Mouse (Mus musculus) megakaryocyte, embryonic 14.5 days (primary cell): ENCODE measurements around the gene Rragc.

Source experiments
- FLI1 ChIP-seq: IDR thresholded peaks from 2 replicates; pipeline ENCODE4 v1.6.1; 2012; ENCODE audit warnings: low read length, inconsistent platforms, mixed read lengths
- GATA1 ChIP-seq: IDR thresholded peaks from 3 replicates; pipeline ENCODE4 v1.6.1; 2012; ENCODE audit warnings: mixed read lengths, low read length, inconsistent platforms, borderline replicate concordance

- TF ChIP-seq GATA1 (no peak), FLI1 (no peak)
These were observed 45.5 kb downstream of the Rragc start for GRCm38 (mm10) chr4:123962721-123963120.
